Mouse (Mus musculus): ENCODE results near the gene Grid1.

Gene Grid1

GRCm38 (mm10) chr14:34829831-34830230 is 9.9 kb downstream of the Grid1 start:
- in situ Hi-C loops (cut with MboI, MseI), result no loop called here

- in situ Hi-C loops (cut with MboI, MseI), result no loop called here
Observed at GRCm38 (mm10) chr14:34837145-34837544, 17.2 kb downstream of the Grid1 start.

- in situ Hi-C loops (cut with MboI, MseI), result no loop called here
Observed at GRCm38 (mm10) chr14:34838999-34839398, 19.1 kb downstream of the Grid1 start.

- in situ Hi-C loops (cut with MboI, MseI), result no loop called here
Observed at GRCm38 (mm10) chr14:34839898-34840297, 20.0 kb downstream of the Grid1 start.

- in situ Hi-C loops (cut with MboI, MseI), result no loop called here
Observed at GRCm38 (mm10) chr14:34843579-34843978, 23.7 kb downstream of the Grid1 start.

GRCm38 (mm10) chr14:34844166-34844565 is 24.3 kb downstream of the Grid1 start:
- in situ Hi-C loops (cut with MboI, MseI), result no loop called here

GRCm38 (mm10) chr14:34846799-34847198 is 26.9 kb downstream of the Grid1 start:
- in situ Hi-C loops (cut with MboI, MseI), result no loop called here

DNA sequence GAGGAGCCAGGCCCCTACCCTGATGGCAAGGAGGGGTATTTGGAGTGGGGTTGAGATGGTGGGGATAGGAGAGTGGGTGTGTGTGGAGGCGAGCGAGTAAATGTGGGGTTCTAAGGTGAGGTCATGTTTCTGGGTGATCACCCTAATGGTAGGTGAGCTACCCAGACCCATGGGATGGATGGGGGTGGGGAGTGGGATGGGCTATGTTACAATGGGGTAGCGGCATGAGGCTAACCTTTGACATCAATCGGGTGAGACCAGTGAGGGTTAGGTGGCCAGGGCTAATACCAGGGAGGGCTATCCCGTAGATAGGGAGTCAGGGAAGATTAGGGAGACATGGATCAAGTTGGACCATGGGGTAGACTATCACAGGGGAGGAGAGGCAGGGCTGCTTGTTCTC is 27.7 kb downstream of the Grid1 start:
- in situ Hi-C loops (cut with MboI, MseI), result no loop called here

DNA sequence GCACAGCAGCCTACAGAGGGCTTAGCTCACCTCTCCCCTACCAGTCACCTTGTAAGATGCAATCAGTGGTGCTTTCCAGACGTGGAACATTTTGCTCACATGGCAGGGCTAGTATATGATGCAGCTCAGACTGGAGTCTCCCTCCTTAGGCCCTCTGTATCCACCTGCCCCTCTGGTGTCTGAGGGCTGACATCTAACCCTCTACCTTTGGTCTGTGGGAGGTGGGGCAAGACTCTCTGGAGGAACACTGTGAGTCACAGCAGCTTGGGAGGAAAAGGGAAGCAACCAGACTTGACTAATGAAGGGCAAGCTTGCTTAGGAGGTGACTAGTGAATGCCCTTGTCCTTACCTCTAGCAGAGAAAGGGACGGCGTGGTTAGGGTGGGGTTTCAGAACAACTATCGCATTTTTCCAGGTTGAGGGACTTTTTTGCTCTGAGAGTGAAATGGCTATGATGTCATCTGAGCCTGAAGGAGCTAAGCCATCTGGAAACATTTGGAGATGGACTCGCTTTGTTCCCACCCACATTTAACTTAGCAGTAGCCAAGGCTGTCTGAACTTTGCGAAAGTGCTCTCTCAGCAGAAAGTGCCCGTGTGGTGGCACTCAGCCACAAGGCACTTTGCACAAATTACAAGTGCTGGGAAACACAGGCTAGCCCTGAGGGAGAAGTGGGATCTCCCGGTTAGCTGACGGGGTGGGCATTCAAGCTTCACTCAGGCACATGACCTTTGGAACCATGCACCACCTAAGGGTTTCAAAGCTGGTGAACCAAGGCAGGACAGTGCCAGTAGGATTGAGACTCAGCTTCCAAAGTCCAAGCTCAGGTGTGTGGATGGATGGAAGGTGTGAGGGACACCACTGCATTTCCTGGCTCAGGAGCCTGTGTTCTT is 41.2 kb downstream of the Grid1 start:
- in situ Hi-C loops (cut with MboI, MseI), result no loop called here

GRCm38 (mm10) chr14:34867266-34867665 is 47.4 kb downstream of the Grid1 start:
- in situ Hi-C loops (cut with MboI, MseI), result no loop called here

GRCm38 (mm10) chr14:34868513-34869260 is 48.8 kb downstream of the Grid1 start:
- in situ Hi-C loops (cut with MboI, MseI), result no loop called here

- in situ Hi-C loops (cut with MboI, MseI), result no loop called here
Observed at GRCm38 (mm10) chr14:34879996-34880395, 60.1 kb downstream of the Grid1 start.

- in situ Hi-C loops (cut with MboI, MseI), result no loop called here
Observed at GRCm38 (mm10) chr14:34880431-34881421, 60.8 kb downstream of the Grid1 start.

GRCm38 (mm10) chr14:34884194-34884593 is 64.3 kb downstream of the Grid1 start:
- in situ Hi-C loops (cut with MboI, MseI), result no loop called here

- in situ Hi-C loops (cut with MboI, MseI), result no loop called here
Observed at GRCm38 (mm10) chr14:34884611-34885010, 64.7 kb downstream of the Grid1 start.

GRCm38 (mm10) chr14:34891769-34892532 is 72.0 kb downstream of the Grid1 start:
- in situ Hi-C loops (cut with MboI, MseI), result no loop called here

DNA sequence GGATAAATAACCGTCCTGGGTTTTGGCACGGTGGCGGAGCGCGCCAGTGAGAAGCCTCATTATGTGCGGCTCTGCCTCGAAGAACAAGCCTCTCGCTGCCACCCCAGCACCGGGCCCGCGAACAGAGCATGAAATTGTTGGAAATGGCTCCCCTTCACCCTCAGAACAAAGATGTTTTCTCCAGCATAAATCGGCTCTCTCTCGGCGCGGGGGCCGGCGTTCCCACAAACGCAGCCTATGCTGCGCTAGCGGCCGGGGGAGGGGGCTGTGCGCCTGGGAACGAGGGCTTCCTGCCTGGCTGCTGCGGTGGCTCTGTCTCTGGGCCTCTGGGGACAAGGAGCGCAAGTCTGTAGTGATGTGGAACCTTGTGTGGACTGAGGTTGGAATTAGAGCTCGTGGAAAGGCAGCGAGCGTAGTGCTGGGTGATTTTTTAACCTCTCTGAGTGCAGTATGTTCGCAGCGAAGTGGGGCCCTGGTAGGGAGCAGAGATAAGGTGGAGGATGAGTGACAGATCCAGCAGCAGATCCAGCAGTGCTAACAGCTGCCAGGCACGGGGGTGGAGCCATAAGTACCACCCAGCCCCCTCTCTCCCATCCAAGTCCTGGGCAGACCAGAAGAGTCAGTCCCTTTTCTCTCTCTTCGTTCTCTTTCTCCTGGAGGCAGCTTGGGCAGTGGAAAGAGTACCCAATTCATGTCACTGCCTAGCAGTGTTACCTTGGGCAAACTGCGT is 76.5 kb downstream of the Grid1 start:
- in situ Hi-C loops (cut with MboI, MseI), result no loop called here

GRCm38 (mm10) chr14:34903854-34904253 is 83.9 kb downstream of the Grid1 start:
- in situ Hi-C loops (cut with MboI, MseI), result no loop called here

GRCm38 (mm10) chr14:34905697-34906096 is 85.8 kb downstream of the Grid1 start:
- in situ Hi-C loops (cut with MboI, MseI), result no loop called here

DNA sequence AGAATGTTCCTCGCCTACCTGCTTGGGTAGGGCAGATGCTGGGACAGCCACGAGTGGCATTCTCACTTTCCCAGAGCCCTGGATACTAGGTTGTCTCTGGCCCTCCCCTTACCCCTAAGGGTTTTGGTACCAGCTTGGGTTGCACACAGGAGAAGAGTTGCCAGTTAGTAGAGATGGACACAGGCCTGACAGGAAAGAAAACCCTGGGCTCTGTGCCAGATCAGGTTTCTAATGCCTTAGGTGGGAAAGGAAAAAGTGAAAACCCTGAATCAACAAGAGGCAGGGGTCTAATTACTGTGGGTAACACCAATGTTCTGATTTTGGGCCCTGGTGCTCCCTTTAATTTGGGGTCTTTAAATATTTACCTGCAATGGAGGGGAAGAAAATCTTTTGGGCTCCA is 88.5 kb downstream of the Grid1 start:
- in situ Hi-C loops (cut with MboI, MseI), result no loop called here

Measured in T-helper 17 cell (primary cell).